Mouse (Mus musculus) CD4-positive, CD25-positive, alpha-beta regulatory T cell (primary cell): ENCODE results near the gene Astn2. TPM values are rescaled to one million over a fixed set of nuclear protein-coding genes. Genes with fewer than 3 reads are reported as not detected.

ENCODE experiments used
- polyA plus RNA-seq: library from polyadenylated mRNA; unstranded; fragments of 100-300 nt; shearing (Covaris generic); gene quantifications from one replicate; pipeline ENCODE4 v1.2.1, GENCODE M21; 2017

Astn2 gene
- polyA plus RNA-seq: not detected

DNA sequence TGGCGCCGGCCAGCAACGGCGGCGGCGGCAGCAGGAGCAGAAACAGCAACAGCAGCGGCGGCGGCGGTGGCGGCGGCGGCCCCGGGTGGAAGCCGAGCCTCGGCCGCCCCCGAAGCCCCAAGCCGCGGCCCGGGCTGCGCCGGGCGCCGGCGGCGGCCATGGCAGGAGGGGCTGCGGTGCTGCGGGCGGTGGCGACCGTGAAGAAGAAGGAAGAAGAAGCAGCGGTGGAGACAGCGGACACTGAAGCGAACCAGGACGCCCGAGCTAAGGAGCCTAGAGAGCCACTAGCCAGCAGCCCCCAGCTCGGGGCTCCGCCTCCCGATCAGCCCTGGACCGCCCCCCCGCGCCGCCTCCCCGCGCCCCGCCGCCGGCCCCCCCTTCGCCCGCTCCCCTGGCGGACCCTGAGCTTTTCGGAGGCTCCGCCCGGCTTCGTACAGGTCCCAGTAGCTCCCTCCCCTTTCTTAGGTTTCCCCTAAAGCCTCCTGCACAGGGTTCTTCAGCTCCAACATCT lies at the start of gene Astn2:
TSS of gene Astn2 (minus strand) at position 411 of the 511 bp plus-strand sequence.

DNA sequence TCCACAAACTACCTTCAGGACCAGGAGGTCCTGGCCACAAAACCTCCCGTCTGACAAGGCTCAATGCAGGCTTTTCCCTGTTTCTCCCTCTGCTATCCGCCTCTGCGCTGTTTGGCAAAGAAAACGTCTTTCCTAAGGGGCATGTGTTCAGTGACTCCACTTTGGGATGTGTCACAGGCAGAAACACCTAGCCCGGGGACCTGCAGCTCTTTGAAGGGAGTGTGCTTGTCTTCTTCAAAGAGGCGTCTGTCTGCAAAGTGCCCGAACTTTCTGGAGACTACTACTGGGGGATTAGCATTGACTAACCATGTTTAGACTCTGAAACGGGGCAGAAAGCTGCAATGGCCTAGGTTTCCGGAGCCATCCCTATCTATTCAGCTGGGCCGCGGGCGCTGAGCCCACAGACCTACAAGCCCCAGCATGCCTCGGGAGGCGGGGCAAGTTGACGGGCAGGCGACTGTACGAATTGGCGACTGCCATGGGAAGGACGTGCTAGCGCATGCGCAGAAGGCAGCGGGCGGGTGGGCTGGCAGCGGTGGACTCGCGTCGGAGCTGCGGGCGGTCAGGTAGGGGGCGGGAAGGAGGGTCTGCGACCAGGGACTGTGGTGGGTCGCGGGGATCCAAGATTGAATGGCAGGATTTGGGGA lies 799.8 kb downstream of the Astn2 start, which contains the start of gene Trim32:
TSS of gene Trim32 (plus strand) at position 483 of the 647 bp plus-strand sequence.

